In genomic region chr2:9896097-9896770, GRCm38 (mm10) we compare ENCODE assay signal across 9 mouse cellular contexts. TPM values are rescaled to one million over a fixed set of nuclear protein-coding genes. Genes with fewer than 3 reads are reported as not detected.
A peak's percentile ranks its signal among the peaks of the same experiment; 100 is the strongest.
DNase-seq lines count a peak whose midpoint lies in the region; ATAC-seq and TF ChIP-seq lines count a peak whose summit lies in the region.
"Had no signal": no experiment of that assay in that cellular context is flagged by ENCODE, and none has a peak within 500 bp of the region (broad histone marks: within the 10 kb centered on the region; RNA-seq: fewer than 3 reads in every experiment).

No protein-coding gene starts in this region.

- no peak overlapping the region for H3K9ac ChIP-seq in heart, embryonic 12.5 days
- peak overlapping the region; percentile 43 for H3K9ac ChIP-seq in MEL (ENCODE audit: control insufficient read depth, low read depth, low read length, poor library complexity, severe bottlenecking)
- no peak overlapping the region for H3K9ac ChIP-seq in hindbrain, embryonic 11.5 days (ENCODE audit: low read depth, low read length)
- no peak overlapping the region for H3K9ac ChIP-seq in midbrain, embryonic 13.5 days (replicated peaks)

- TF ChIP-seq EP300 in MEL (IDR thresholded peaks at IDR 0.05; ENCODE audit: low read depth in 1 of 2, low read length in 2 of 2): no peak

- WGBS in heart, embryonic 12.5 days: under 1% methylated on average over 22 of the region's 22 CpGs
- whole genome bisulfite sequencing in hindbrain, embryonic 11.5 days: under 1% methylated on average over 22 of the region's 22 CpGs
- 0% methylated on average over 22 of the region's 22 CpGs for WGBS in midbrain, embryonic 13.5 days

- H3K4me2 ChIP-seq in heart, embryonic 12.5 days: peak overlapping the region; percentile 53
- H3K4me2 ChIP-seq in hindbrain, embryonic 11.5 days (replicated peaks; ENCODE audit: low read depth, low read length): no peak overlapping the region; the same call in 1 of the 2 replicates
- peak overlapping the region; percentile 38 for H3K4me2 ChIP-seq in midbrain, embryonic 13.5 days (replicated peaks)

- H3K79me2 ChIP-seq in MEL (ENCODE audit: control insufficient read depth, insufficient read depth, low read length, poor library complexity): no peaks in the 10 kb centered on the region

- no peak for TF ChIP-seq RAD21 in MEL (IDR thresholded peaks at IDR 0.05; ENCODE audit: low read depth, low read length)

- no peak overlapping the region for H3K27ac ChIP-seq in heart, embryonic 12.5 days (ENCODE audit: poor library complexity, severe bottlenecking)
- no peak overlapping the region for H3K27ac ChIP-seq in MEL (ENCODE audit: control insufficient read depth, low read depth, low read length)
- H3K27ac ChIP-seq in hindbrain, embryonic 11.5 days (ENCODE audit: low read depth, low read length): no peak overlapping the region
- peak overlapping the region; percentile 69 for H3K27ac ChIP-seq in midbrain, embryonic 13.5 days

- H3K9me3 ChIP-seq in heart, embryonic 12.5 days (replicated peaks): no peaks in the 10 kb centered on the region
- H3K9me3 ChIP-seq in MEL (replicated peaks; ENCODE audit: insufficient read depth, low read length): no peaks in the 10 kb centered on the region
- H3K9me3 ChIP-seq in hindbrain, embryonic 11.5 days (ENCODE audit: control insufficient read depth, low read length): no peaks in the 10 kb centered on the region
- no peaks in the 10 kb centered on the region for H3K9me3 ChIP-seq in midbrain, embryonic 13.5 days

- H3K4me3 ChIP-seq in heart, embryonic 12.5 days: peak overlapping the region; percentile 22
- peak overlapping the region; percentile 34 to 39 for H3K4me3 ChIP-seq in MEL (ENCODE audit: control insufficient read depth in 1 of 2, insufficient read depth in 1 of 2, low read depth in 2 of 2, low read length in 2 of 2)
- H3K4me3 ChIP-seq in hindbrain, embryonic 11.5 days (ENCODE audit: low read depth, low read length): no peak overlapping the region
- peak overlapping the region; percentile 22 for H3K4me3 ChIP-seq in midbrain, embryonic 13.5 days (replicated peaks)

- peaks cover 85% of the 10 kb centered on the region for H3K27me3 ChIP-seq in heart, embryonic 12.5 days (replicated peaks)
- no peaks in the 10 kb centered on the region for H3K27me3 ChIP-seq in MEL (ENCODE audit: control insufficient read depth in 1 of 2, insufficient read depth in 2 of 2, low read length in 2 of 2)
- peaks cover 66% of the 10 kb centered on the region for H3K27me3 ChIP-seq in hindbrain, embryonic 11.5 days (ENCODE audit: control insufficient read depth, insufficient read depth, low read length)
- peaks cover 82% of the 10 kb centered on the region for H3K27me3 ChIP-seq in midbrain, embryonic 13.5 days

- intact Hi-C loops in heart, postnatal 10 days (cut with DNase I): no loop called here

- no peak for TF ChIP-seq CTCF in MEL (IDR thresholded peaks at IDR 0.05 in 2 of 3, conservative IDR thresholded peaks at IDR 0.05 in 1 of 3; ENCODE audit: control insufficient read depth in 1 of 3, insufficient read depth in 1 of 3, low read depth in 2 of 3, low read length in 3 of 3, poor library complexity in 1 of 3, severe bottlenecking in 1 of 3)

- no peak for DNase-seq in heart, postnatal 10 days
- peak; percentile 41 for DNase-seq in MEL (ENCODE audit: low read depth, low spot score)
- peak; percentile 53 for DNase-seq in hindbrain, embryonic 11.5 days (ENCODE audit: low spot score)
- DNase-seq in urinary bladder, postnatal 14 days (ENCODE audit: low spot score): no peak
- no peak for DNase-seq in cerebellum, adult 18-20 months
- DNase-seq: layer of hippocampus, adult 9-11 months had no signal

- no peak for TF ChIP-seq POLR2A in MEL (IDR thresholded peaks at IDR 0.05; ENCODE audit: control insufficient read depth in 1 of 2, insufficient read depth in 1 of 2, low read depth in 1 of 2, low read length in 2 of 2, poor library complexity in 1 of 2)

- peaks cover 14% of the 10 kb centered on the region for H3K4me1 ChIP-seq in heart, embryonic 12.5 days (replicated peaks)
- H3K4me1 ChIP-seq in MEL (ENCODE audit: control insufficient read depth in 1 of 2, insufficient read depth in 2 of 2, low read length in 2 of 2): peaks cover 7 to 24% of the 10 kb centered on the region in 2 experiments
- H3K4me1 ChIP-seq in hindbrain, embryonic 11.5 days (replicated peaks; ENCODE audit: control insufficient read depth, insufficient read depth, low read length): peaks cover 3% of the 10 kb centered on the region
- peaks cover 38% of the 10 kb centered on the region for H3K4me1 ChIP-seq in midbrain, embryonic 13.5 days (replicated peaks)

- H3K36me3 ChIP-seq in heart, embryonic 12.5 days: no peaks in the 10 kb centered on the region
- peaks cover 0 to 19% of the 10 kb centered on the region in 2 experiments; a peak in 2 of 4 replicates for H3K36me3 ChIP-seq in MEL (ENCODE audit: control insufficient read depth in 1 of 2, insufficient read depth in 2 of 2, low read length in 2 of 2)
- H3K36me3 ChIP-seq in hindbrain, embryonic 11.5 days (ENCODE audit: control insufficient read depth, insufficient read depth, low read length): no peaks in the 10 kb centered on the region
- H3K36me3 ChIP-seq in midbrain, embryonic 13.5 days: no peaks in the 10 kb centered on the region

- ATAC-seq in heart, embryonic 12.5 days (ENCODE audit: insufficient number of reproducible peaks, low FRiP score): no peak
- ATAC-seq in hindbrain, embryonic 11.5 days (ENCODE audit: low FRiP score): no peak; the same call in 1 of the 2 replicates
- 0 out of 2 replicates have a peak, but pooled peaks have one; percentile 15 for ATAC-seq in midbrain, embryonic 13.5 days
- no peak for ATAC-seq in erythroid progenitor cell, adult 5-6 weeks (replicated peaks; ENCODE audit: low FRiP score, poor library complexity, severe bottlenecking)

TF ChIP-seq in MEL, 35 proteins besides CTCF, POLR2A, EP300 and RAD21:
- no peak for TF ChIP-seq RCOR1 (IDR thresholded peaks at IDR 0.05; ENCODE audit: low read depth, low read length)
- TF ChIP-seq GATA1 (IDR thresholded peaks at IDR 0.05; ENCODE audit: low read depth, low read length): no peak
- TF ChIP-seq POLR2AphosphoS2 (IDR thresholded peaks at IDR 0.05; ENCODE audit: low read length): no peak
- TF ChIP-seq GABPA (IDR thresholded peaks at IDR 0.05; ENCODE audit: low read depth, low read length): no peak
- TF ChIP-seq NRF1 (IDR thresholded peaks at IDR 0.05; ENCODE audit: insufficient read depth, low read depth, low read length, poor library complexity, severe bottlenecking): no peak

RNA-seq across cellular contexts. Expression of gene Gata3, which starts 6.4 kb away (rescaled TPM):
- polyA plus RNA-seq in heart, embryonic 12.5 days (2016; fragmentation: Nextera tagmentation; extraction: Ambion mirVana): 7.9 and 8.0 TPM in 2 replicates
- total RNA-seq in heart, postnatal 10 days (2021): under 1 TPM; 0.86 to 0.92 TPM
- total RNA-seq in MEL (2012; rRNA removed): 0.12 and 0.46 TPM in 2 replicates
- polyA plus RNA-seq in MEL (2012; ENCODE audit: insufficient read depth in 1 of 2, insufficient read length in 2 of 2, low read depth in 1 of 2, low replicate concordance in 2 of 2, missing spikeins in 1 of 2): 1 to 10 TPM in 1 of 2 experiments, not detected in 1; 2.0 TPM
- polyA plus RNA-seq in hindbrain, embryonic 11.5 days (2014; fragmentation: Nextera tagmentation; extraction: Ambion mirVana): 18.6 and 22.9 TPM in 2 replicates
- 94.8 and 119 TPM in 2 replicates for polyA plus RNA-seq in midbrain, embryonic 13.5 days (2015; fragmentation: Nextera tagmentation; extraction: Ambion mirVana)
- 3.6 and 28.5 TPM in 2 replicates for total RNA-seq in erythroid progenitor cell, adult 5-6 weeks (2015; ENCODE audit: low replicate concordance)
- 0.08 TPM in 1 of 2 replicates, not detected in the other for total RNA-seq in erythroid progenitor cell, adult 5-6 weeks (2017; ENCODE audit: low replicate concordance)

RNA-seq across cellular contexts. Expression of gene 9230102O04Rik, which starts 6.9 kb away (rescaled TPM):
- 1.0 TPM in 1 of 2 replicates, not detected in the other for polyA plus RNA-seq in heart, embryonic 12.5 days (2016; fragmentation: Nextera tagmentation; extraction: Ambion mirVana)
- not detected for total RNA-seq in heart, postnatal 10 days (2021)
- total RNA-seq in MEL (2012; rRNA removed): 0.50 and 1.5 TPM in 2 replicates
- 1 to 10 TPM in 1 of 2 experiments, not detected in 1; 2.4 TPM for polyA plus RNA-seq in MEL (2012; ENCODE audit: insufficient read depth in 1 of 2, insufficient read length in 2 of 2, low read depth in 1 of 2, low replicate concordance in 2 of 2, missing spikeins in 1 of 2)
- 1.6 and 3.3 TPM in 2 replicates for polyA plus RNA-seq in hindbrain, embryonic 11.5 days (2014; fragmentation: Nextera tagmentation; extraction: Ambion mirVana)
- polyA plus RNA-seq in midbrain, embryonic 13.5 days (2015; fragmentation: Nextera tagmentation; extraction: Ambion mirVana): 3.5 and 5.3 TPM in 2 replicates
- not detected in 2 replicates for total RNA-seq in erythroid progenitor cell, adult 5-6 weeks (2015; ENCODE audit: low replicate concordance)
- not detected in 2 replicates for total RNA-seq in erythroid progenitor cell, adult 5-6 weeks (2017; ENCODE audit: low replicate concordance)

RNA-seq across cellular contexts. Expression of gene 4930412O13Rik, which starts 15.2 kb away (rescaled TPM):
- polyA plus RNA-seq in heart, embryonic 12.5 days (2016; fragmentation: Nextera tagmentation; extraction: Ambion mirVana): 1.7 and 1.8 TPM in 2 replicates
- total RNA-seq in heart, postnatal 10 days (2021): not detected
- not detected in 2 replicates for total RNA-seq in MEL (2012; rRNA removed)
- under 1 TPM in 1 of 2 experiments, not detected in 1; 0.28 TPM for polyA plus RNA-seq in MEL (2012; ENCODE audit: insufficient read depth in 1 of 2, insufficient read length in 2 of 2, low read depth in 1 of 2, low replicate concordance in 2 of 2, missing spikeins in 1 of 2)
- 0.24 and 0.71 TPM in 2 replicates for polyA plus RNA-seq in hindbrain, embryonic 11.5 days (2014; fragmentation: Nextera tagmentation; extraction: Ambion mirVana)
- 1.7 and 3.9 TPM in 2 replicates for polyA plus RNA-seq in midbrain, embryonic 13.5 days (2015; fragmentation: Nextera tagmentation; extraction: Ambion mirVana)
- total RNA-seq in erythroid progenitor cell, adult 5-6 weeks (2015; ENCODE audit: low replicate concordance): not detected in 2 replicates
- total RNA-seq in erythroid progenitor cell, adult 5-6 weeks (2017; ENCODE audit: low replicate concordance): not detected in 2 replicates

Comparison
In these comparisons a context has a peak if more than half of its experiments do, and no peak if none do; other contexts are left out.
1. DNase-seq: peak in MEL (single experiment) and hindbrain, embryonic 11.5 days (single experiment); none in heart, postnatal 10 days (0 of 2), urinary bladder, postnatal 14 days (single experiment) and cerebellum, adult 18-20 months (0 of 2).